Mouse (Mus musculus) mouse embryonic stem cell (cell line): ENCODE results near the gene Efna2.

Source experiments
- in situ Hi-C, 2 experiments: fragments of 300-500 bp; cut with MboI; formaldehyde crosslinking; loops; 1 replicate in 1 of 2; 3 replicates in 1 of 2; pipeline ENCODE4 v1.14.3; 2019 to 2020; ENCODE audit warnings: low sequenced_read_pairs in 2 of 2, low pct_unique_long_range_greater_than_20kb in 1 of 2, mixed read lengths in 1 of 2; ENCODE audit not compliant: unreplicated experiment in 1 of 2

Efna2 gene

GRCm38 (mm10) chr10:80152071-80152872 lies 27.0 kb upstream of the Efna2 start:
- in situ Hi-C loops = no loop called here

- in situ Hi-C loops = no loop called here
Measured at GRCm38 (mm10) chr10:80152873-80153260, 26.4 kb upstream of the Efna2 start.

GRCm38 (mm10) chr10:80153713-80154112 lies 25.6 kb upstream of the Efna2 start:
- in situ Hi-C loops = no loop called here

- in situ Hi-C loops = no loop called here
Measured at GRCm38 (mm10) chr10:80154384-80154783, 24.9 kb upstream of the Efna2 start.

- in situ Hi-C loops = no loop called here
Measured at GRCm38 (mm10) chr10:80155277-80155676, 24.0 kb upstream of the Efna2 start.

- in situ Hi-C loops = no loop called here
Measured at GRCm38 (mm10) chr10:80156002-80156751, 23.1 kb upstream of the Efna2 start.

GRCm38 (mm10) chr10:80156752-80157053 lies 22.6 kb upstream of the Efna2 start:
- in situ Hi-C loops = no loop called here

GRCm38 (mm10) chr10:80157141-80157929 lies 21.9 kb upstream of the Efna2 start:
- in situ Hi-C loops = no loop called here

- in situ Hi-C loops = no loop called here
Measured at GRCm38 (mm10) chr10:80158307-80158986, 20.8 kb upstream of the Efna2 start.

- in situ Hi-C loops = no loop called here
Measured at GRCm38 (mm10) chr10:80159021-80159560, 20.2 kb upstream of the Efna2 start.

- in situ Hi-C loops = no loop called here
Measured at GRCm38 (mm10) chr10:80159561-80160454, 19.5 kb upstream of the Efna2 start.

- in situ Hi-C loops = no loop called here
Measured at GRCm38 (mm10) chr10:80160455-80161371, 18.6 kb upstream of the Efna2 start.

GRCm38 (mm10) chr10:80161522-80162242 lies 17.6 kb upstream of the Efna2 start:
- in situ Hi-C loops = no loop called here

- in situ Hi-C loops = no loop called here
Measured at GRCm38 (mm10) chr10:80162243-80162608, 17.1 kb upstream of the Efna2 start.

- in situ Hi-C loops = no loop called here
Measured at GRCm38 (mm10) chr10:80162716-80163299, 16.5 kb upstream of the Efna2 start.

GRCm38 (mm10) chr10:80163721-80164120 lies 15.6 kb upstream of the Efna2 start:
- in situ Hi-C loops = no loop called here
